Mouse (Mus musculus): ENCODE results near the gene Cfap298.

Gene Cfap298

GRCm38 (mm10) chr16:90911766-90912165 is 23.1 kb downstream of the Cfap298 start:
- no peak for DNase-seq (ENCODE audit: low spot score in 2 of 2)

GRCm38 (mm10) chr16:90910855-90911533 is 23.9 kb downstream of the Cfap298 start:
- no peak for DNase-seq (ENCODE audit: low spot score in 2 of 2)

GRCm38 (mm10) chr16:90907250-90907649 is 27.7 kb downstream of the Cfap298 start:
- DNase-seq (ENCODE audit: low spot score in 2 of 2) = no peak

GRCm38 (mm10) chr16:90903300-90903699 is 31.6 kb downstream of the Cfap298 start:
- no peak for DNase-seq (ENCODE audit: low spot score in 2 of 2)

GRCm38 (mm10) chr16:90901364-90901763 is 33.5 kb downstream of the Cfap298 start:
- no peak for DNase-seq (ENCODE audit: low spot score in 2 of 2)

GRCm38 (mm10) chr16:90899498-90899897 is 35.4 kb downstream of the Cfap298 start:
- no peak for DNase-seq (ENCODE audit: low spot score in 2 of 2)

GRCm38 (mm10) chr16:90897651-90898050 is 37.3 kb downstream of the Cfap298 start:
- DNase-seq (ENCODE audit: low spot score in 2 of 2) = no peak

GRCm38 (mm10) chr16:90893792-90894191 is 41.1 kb downstream of the Cfap298 start:
- DNase-seq (ENCODE audit: low spot score in 2 of 2) = no peak

- no peak for DNase-seq (ENCODE audit: low spot score in 2 of 2)
Observed at GRCm38 (mm10) chr16:90893019-90893418, 41.9 kb downstream of the Cfap298 start.

GRCm38 (mm10) chr16:90892081-90892480 is 42.8 kb downstream of the Cfap298 start:
- DNase-seq (ENCODE audit: low spot score in 2 of 2) = no peak

GRCm38 (mm10) chr16:90891601-90892000 is 43.3 kb downstream of the Cfap298 start:
- no peak for DNase-seq (ENCODE audit: low spot score in 2 of 2)

- DNase-seq (ENCODE audit: low spot score in 2 of 2) = no peak
Observed at GRCm38 (mm10) chr16:90890683-90891082, 44.2 kb downstream of the Cfap298 start.

GRCm38 (mm10) chr16:90885781-90886565 is 48.9 kb downstream of the Cfap298 start:
- no peak for DNase-seq (ENCODE audit: low spot score in 2 of 2)

- no peak for DNase-seq (ENCODE audit: low spot score in 2 of 2)
Observed at GRCm38 (mm10) chr16:90885351-90885750, 49.6 kb downstream of the Cfap298 start.

- DNase-seq (ENCODE audit: low spot score in 2 of 2) = no peak
Observed at GRCm38 (mm10) chr16:90882501-90882977, 52.4 kb downstream of the Cfap298 start.

GRCm38 (mm10) chr16:90878135-90878860 is 56.6 kb downstream of the Cfap298 start:
- DNase-seq (ENCODE audit: low spot score in 2 of 2) = no peak
